Mouse (Mus musculus): ENCODE data around the gene Rsrc1. TPM values are rescaled to one million over a fixed set of nuclear protein-coding genes. Genes with fewer than 3 reads are reported as not detected.

The Rsrc1 gene
- 10 to 100 TPM; 40.7 to 42.0 TPM for total RNA-seq (2021)
- long read RNA-seq, transcript Rsrc1-203 (10 exons, 3,224 nt): major isoform, 35 of 58 reads
- long read RNA-seq, partial matches to known transcripts: 2 of 58 reads
- long read RNA-seq, other reads (novel, unspliced or antisense): 17 of 58 reads

GRCm38 (mm10) chr3:66981101-66981661 is at the start of gene Rsrc1:
TSS of gene Rsrc1 (plus strand) at chr3:66981390.
- DNase-seq (ENCODE audit: low spot score in 2 of 2): no peak

GRCm38 (mm10) chr3:66939675-66940074 is 41.5 kb upstream of the Rsrc1 start:
- DNase-seq (ENCODE audit: low spot score in 2 of 2): no peak

GRCm38 (mm10) chr3:66955126-66955525 is 26.1 kb upstream of the Rsrc1 start:
- DNase-seq (ENCODE audit: low spot score in 2 of 2): no peak

- DNase-seq (ENCODE audit: low spot score in 2 of 2): no peak
Observed at GRCm38 (mm10) chr3:66959972-66960371, 21.2 kb upstream of the Rsrc1 start.

GRCm38 (mm10) chr3:66964884-66965283 is 16.3 kb upstream of the Rsrc1 start:
- no peak for DNase-seq (ENCODE audit: low spot score in 2 of 2)

GRCm38 (mm10) chr3:66967508-66967907 is 13.7 kb upstream of the Rsrc1 start:
- no peak for DNase-seq (ENCODE audit: low spot score in 2 of 2)

GRCm38 (mm10) chr3:66970261-66970660 is 10.9 kb upstream of the Rsrc1 start:
- DNase-seq (ENCODE audit: low spot score in 2 of 2): no peak

- DNase-seq (ENCODE audit: low spot score in 2 of 2): no peak
Observed at GRCm38 (mm10) chr3:66970661-66971331, 10.4 kb upstream of the Rsrc1 start.

GRCm38 (mm10) chr3:66972191-66972950 is 8.8 kb upstream of the Rsrc1 start:
- no peak for DNase-seq (ENCODE audit: low spot score in 2 of 2)

- no peak for DNase-seq (ENCODE audit: low spot score in 2 of 2)
Observed at GRCm38 (mm10) chr3:66973391-66973943, 7.7 kb upstream of the Rsrc1 start.

GRCm38 (mm10) chr3:66974501-66974900 is 6.7 kb upstream of the Rsrc1 start:
- DNase-seq (ENCODE audit: low spot score in 2 of 2): no peak

GRCm38 (mm10) chr3:66976889-66977615 is 4.1 kb upstream of the Rsrc1 start:
- no peak for DNase-seq (ENCODE audit: low spot score in 2 of 2)

- DNase-seq (ENCODE audit: low spot score in 2 of 2): no peak
Observed at GRCm38 (mm10) chr3:66977811-66978456, 3.3 kb upstream of the Rsrc1 start.

- DNase-seq (ENCODE audit: low spot score in 2 of 2): no peak
Observed at GRCm38 (mm10) chr3:66978457-66979381, 2.5 kb upstream of the Rsrc1 start.

GRCm38 (mm10) chr3:66979491-66979890 is 1.7 kb upstream of the Rsrc1 start:
- DNase-seq (ENCODE audit: low spot score in 2 of 2): no peak

- DNase-seq (ENCODE audit: low spot score in 2 of 2): no peak
Observed at GRCm38 (mm10) chr3:66980111-66980975, 847 bp upstream of the Rsrc1 start.

GRCm38 (mm10) chr3:66981706-66982105 is 516 bp downstream of the Rsrc1 start, which contains the start of gene Shox2:
TSS of gene Shox2 (minus strand) at chr3:66981771.
- DNase-seq (ENCODE audit: low spot score in 2 of 2): no peak

GRCm38 (mm10) chr3:66982181-66982911 is 1.2 kb downstream of the Rsrc1 start:
- no peak for DNase-seq (ENCODE audit: low spot score in 2 of 2)
